Mouse (Mus musculus) midbrain, embryonic 14.5 days (tissue): ENCODE data around the gene Wfdc15b. TPM values are rescaled to one million over a fixed set of nuclear protein-coding genes. Genes with fewer than 3 reads are reported as not detected.
A peak's percentile ranks its signal among the peaks of the same experiment; 100 is the strongest.

Experiments
- ATAC-seq: fragments of 200-750 bp; cut with Nextera tagmentation; 2 replicates; pipeline ENCODE4 v1.8.0; 2017; ENCODE audit warnings: moderate number of reproducible peaks, moderate library complexity; ENCODE audit not compliant: low FRiP score, low TSS enrichment
- DNase-seq: peaks from one replicate; pipeline ENCODE4 v3.0.0-alpha.2; 2015
- H3K27ac ChIP-seq: fragments of 300-500 bp; sonication (generic); replicated peaks from 2 replicates; pipeline ENCODE4 v1.5.1; 2014; ENCODE audit warnings: mild to moderate bottlenecking, low read depth, low read length, moderate library complexity
- H3K27me3 ChIP-seq: fragments of 300-500 bp; sonication (generic); 2 replicates; pipeline ENCODE4 v1.6.1; 2014; ENCODE audit warnings: low read length, control low read depth, mixed read lengths; ENCODE audit not compliant: control insufficient read depth, insufficient read depth
- H3K36me3 ChIP-seq: fragments of 300-500 bp; sonication (generic); 2 replicates; pipeline ENCODE4 v1.6.1; 2014; ENCODE audit warnings: low read length, control low read depth; ENCODE audit not compliant: control insufficient read depth, insufficient read depth
- H3K4me1 ChIP-seq: fragments of 300-500 bp; sonication (generic); 2 replicates; pipeline ENCODE4 v1.6.1; 2014; ENCODE audit warnings: mild to moderate bottlenecking, antibody characterized with exemption, low read length, control low read depth; ENCODE audit not compliant: control insufficient read depth, insufficient read depth
- H3K4me2 ChIP-seq: fragments of 300-500 bp; sonication (generic); 2 replicates; pipeline ENCODE4 v1.6.1; 2014; ENCODE audit warnings: mild to moderate bottlenecking, low read length, moderate library complexity
- H3K4me3 ChIP-seq: fragments of 300-500 bp; sonication (generic); replicated peaks from 2 replicates; pipeline ENCODE4 v1.5.1; 2014; ENCODE audit warnings: low read depth, low read length
- H3K9ac ChIP-seq: fragments of 300-500 bp; sonication (generic); replicated peaks from 2 replicates; pipeline ENCODE4 v1.6.1; 2014; ENCODE audit warnings: mild to moderate bottlenecking, low read length, moderate library complexity
- H3K9me3 ChIP-seq: fragments of 300-500 bp; sonication (generic); 2 replicates; pipeline ENCODE4 v1.6.1; 2016; ENCODE audit warnings: low read length, control low read depth, mixed read lengths; ENCODE audit not compliant: control insufficient read depth
- WGBS: fragments of 180-500 bp; shearing (Covaris S2); extraction: QIAGEN DNeasy Blood & Tissue Kit; methylation state at CpG from one replicate; pipeline ENCODE4 v1.1.7; 2014; 5-methylcytosine and 5-hydroxymethylcytosine counted together
- polyA plus RNA-seq: library from polyadenylated mRNA; unstranded; fragments of >200 nt; fragmentation: Nextera tagmentation; extraction: Ambion mirVana; gene quantifications from 2 replicates; pipeline ENCODE4 v1.2.1, GENCODE M21; 2014

Wfdc15b gene
- polyA plus RNA-seq, 1 experiment from 2014 or later: not detected

GRCm38 (mm10) chr2:164184145-164184719, 37.2 kb downstream of the Wfdc15b start:
- H3K27ac ChIP-seq: no peak overlapping the region
- H3K4me1 ChIP-seq: no peaks in the 10 kb centered on the region
- no peaks in the 10 kb centered on the region for H3K9me3 ChIP-seq
- H3K4me2 ChIP-seq: no peak overlapping the region
- no peaks in the 10 kb centered on the region for H3K36me3 ChIP-seq
- H3K4me3 ChIP-seq: no peak overlapping the region
- WGBS: 35% methylated on average over 9 of the region's 9 CpGs
- H3K9ac ChIP-seq: no peak overlapping the region
- ATAC-seq (no peak), DNase-seq (no peak)
- H3K27me3 ChIP-seq: no peaks in the 10 kb centered on the region

- Histone ChIP-seq H3K4me2 (no peak overlapping the region), H3K27me3 (no peaks in the 10 kb centered on the region), H3K27ac (no peak overlapping the region), H3K9me3 (no peaks in the 10 kb centered on the region), H3K9ac (no peak overlapping the region), H3K4me3 (no peak overlapping the region), H3K4me1 (no peaks in the 10 kb centered on the region), H3K36me3 (no peaks in the 10 kb centered on the region)
- DNase-seq (no peak), ATAC-seq (no peak)
- WGBS: 69% methylated on average over 9 of the region's 9 CpGs
Observed at GRCm38 (mm10) chr2:164183340-164183739, 38.1 kb downstream of the Wfdc15b start.

GRCm38 (mm10) chr2:164182692-164183255, 38.7 kb downstream of the Wfdc15b start, which contains the start of gene Wfdc5:
Wfdc5 (minus strand) TSS chr2:164182742.
- H3K27ac ChIP-seq: no peak within 1 kb of the TSS
- H3K9ac ChIP-seq: no peak within 1 kb of the TSS
- no peaks in the 10 kb centered on the region for H3K27me3 ChIP-seq
- no peaks in the 10 kb centered on the region for H3K4me1 ChIP-seq
- no peaks in the 10 kb centered on the region for H3K9me3 ChIP-seq
- H3K36me3 ChIP-seq: no peaks in the 10 kb centered on the region
- ATAC-seq (no peak), DNase-seq (no peak)
- no peak within 1 kb of the TSS for H3K4me3 ChIP-seq
- 57% methylated on average over 7 of the region's 7 CpGs for WGBS
- H3K4me2 ChIP-seq: no peak within 1 kb of the TSS

- ATAC-seq: no peak
- no peaks in the 10 kb centered on the region for H3K4me1 ChIP-seq
- no peaks in the 10 kb centered on the region for H3K9me3 ChIP-seq
- no peak overlapping the region for H3K9ac ChIP-seq
- H3K27me3 ChIP-seq: no peaks in the 10 kb centered on the region
- 88% methylated on average over 4 of the region's 4 CpGs for WGBS
- H3K4me2 ChIP-seq: no peak overlapping the region
- H3K27ac ChIP-seq: no peak overlapping the region
- no peaks in the 10 kb centered on the region for H3K36me3 ChIP-seq
- DNase-seq: no peak
- no peak overlapping the region for H3K4me3 ChIP-seq
Observed at GRCm38 (mm10) chr2:164180770-164181169, 40.7 kb downstream of the Wfdc15b start.

- no peak overlapping the region for H3K27ac ChIP-seq
- H3K4me2 ChIP-seq: no peak overlapping the region
- H3K4me3 ChIP-seq: no peak overlapping the region
- H3K9ac ChIP-seq: no peak overlapping the region
- 45% methylated on average over 3 of the region's 3 CpGs for WGBS
- H3K27me3 ChIP-seq: no peaks in the 10 kb centered on the region
- H3K36me3 ChIP-seq: no peaks in the 10 kb centered on the region
- H3K9me3 ChIP-seq: no peaks in the 10 kb centered on the region
- no peaks in the 10 kb centered on the region for H3K4me1 ChIP-seq
- DNase-seq (peak; percentile 26), ATAC-seq (no peak)
Observed at GRCm38 (mm10) chr2:164180124-164180523, 41.3 kb downstream of the Wfdc15b start.

GRCm38 (mm10) chr2:164177831-164178230, 43.6 kb downstream of the Wfdc15b start:
- no peak overlapping the region for H3K4me2 ChIP-seq
- H3K36me3 ChIP-seq: no peaks in the 10 kb centered on the region
- H3K27ac ChIP-seq: no peak overlapping the region
- ATAC-seq (no peak), DNase-seq (no peak)
- H3K4me1 ChIP-seq: no peaks in the 10 kb centered on the region
- H3K4me3 ChIP-seq: no peak overlapping the region
- no peaks in the 10 kb centered on the region for H3K27me3 ChIP-seq
- H3K9me3 ChIP-seq: no peaks in the 10 kb centered on the region
- no peak overlapping the region for H3K9ac ChIP-seq
- 87% methylated on average over 5 of the region's 5 CpGs for WGBS

GRCm38 (mm10) chr2:164175850-164176249, 45.6 kb downstream of the Wfdc15b start:
- no peak overlapping the region for H3K9ac ChIP-seq
- peaks cover 4% of the 10 kb centered on the region; the same call in 1 of the 2 replicates for H3K4me1 ChIP-seq
- H3K27ac ChIP-seq: no peak overlapping the region
- no peak for DNase-seq
- no peak for ATAC-seq
- H3K27me3 ChIP-seq: peaks cover 12% of the 10 kb centered on the region; the same call in 1 of the 2 replicates
- H3K36me3 ChIP-seq: no peaks in the 10 kb centered on the region
- WGBS: 71% methylated on average over 3 of the region's 3 CpGs
- H3K4me3 ChIP-seq: no peak overlapping the region
- no peak overlapping the region for H3K4me2 ChIP-seq
- H3K9me3 ChIP-seq: no peaks in the 10 kb centered on the region

GRCm38 (mm10) chr2:164174649-164175395, 46.6 kb downstream of the Wfdc15b start:
- peaks cover 21% of the 10 kb centered on the region for H3K27me3 ChIP-seq
- H3K4me1 ChIP-seq: peaks cover 6% of the 10 kb centered on the region; the same call in 1 of the 2 replicates
- DNase-seq (no peak), ATAC-seq (no peak)
- H3K36me3 ChIP-seq: no peaks in the 10 kb centered on the region
- no peak overlapping the region for H3K4me2 ChIP-seq
- no peak overlapping the region for H3K27ac ChIP-seq
- WGBS: 78% methylated on average over 8 of the region's 8 CpGs
- H3K9ac ChIP-seq: no peak overlapping the region
- no peaks in the 10 kb centered on the region for H3K9me3 ChIP-seq
- H3K4me3 ChIP-seq: no peak overlapping the region
